8 mouse cellular contexts compared by ENCODE assay signal in genomic region chr6:72566044-72566443, GRCm38 (mm10). TPM values are rescaled to one million over a fixed set of nuclear protein-coding genes. Genes with fewer than 3 reads are reported as not detected.
DNase-seq lines count a peak whose midpoint lies in the region; ATAC-seq and TF ChIP-seq lines count a peak whose summit lies in the region.

No protein-coding gene starts in this region.

- no peak overlapping the region for H3K4me2 ChIP-seq in embryonic facial prominence, embryonic 12.5 days (replicated peaks)
- no peak overlapping the region for H3K4me2 ChIP-seq in limb, embryonic 14.5 days (replicated peaks; ENCODE audit: low read depth, low read length, severe bottlenecking)

- H3K9me3 ChIP-seq in embryonic facial prominence, embryonic 12.5 days, result no peaks in the 10 kb centered on the region
- H3K9me3 ChIP-seq in limb, embryonic 14.5 days (ENCODE audit: control insufficient read depth, low read length), result no peaks in the 10 kb centered on the region

- ATAC-seq in embryonic facial prominence, embryonic 12.5 days (ENCODE audit: insufficient number of reproducible peaks, insufficient read depth, low FRiP score, low TSS enrichment), result peak; percentile 53
- peak; percentile 86 for ATAC-seq in limb, embryonic 14.5 days (ENCODE audit: low FRiP score, low read depth)

- TF ChIP-seq POLR2A in limb, embryonic 14.5 days (IDR thresholded peaks at IDR 0.05; ENCODE audit: borderline replicate concordance, extremely low read depth, insufficient read depth, insufficient read length), result no peak

- H3K27ac ChIP-seq in embryonic facial prominence, embryonic 12.5 days, result no peak overlapping the region
- H3K27ac ChIP-seq in limb, embryonic 14.5 days (replicated peaks; ENCODE audit: low read depth, low read length), result no peak overlapping the region

- 0 out of 2 replicates have a peak, but pooled peaks cover 5% of the 10 kb centered on the region for H3K36me3 ChIP-seq in embryonic facial prominence, embryonic 12.5 days
- peaks cover 13% of the 10 kb centered on the region for H3K36me3 ChIP-seq in limb, embryonic 14.5 days (ENCODE audit: control insufficient read depth, insufficient read depth, low read length)

- no peaks in the 10 kb centered on the region for H3K27me3 ChIP-seq in embryonic facial prominence, embryonic 12.5 days
- no peaks in the 10 kb centered on the region for H3K27me3 ChIP-seq in limb, embryonic 14.5 days (ENCODE audit: control insufficient read depth, insufficient read depth, low read length)

- 4% methylated on average over 4 of the region's 4 CpGs for WGBS in embryonic facial prominence, embryonic 12.5 days
- WGBS in limb, embryonic 14.5 days, result 5% methylated on average over 4 of the region's 4 CpGs

- peak; percentile 30 for DNase-seq in 3134 (ENCODE audit: extremely low read depth, insufficient read length, low spot score)
- peak; percentile 80 for DNase-seq in adrenal gland, postnatal 25 days
- DNase-seq in heart, adult 8-10 months (ENCODE audit: low spot score), result peak; percentile 91
- DNase-seq in kidney, adult 9 months, result peak; percentile 94
- peak; percentile 92 for DNase-seq in limb, embryonic 14.5 days (ENCODE audit: low spot score)
- peak; percentile 55 to 69 for DNase-seq in monocyte, adult 2 months (ENCODE audit: low read depth in 1 of 2, low spot score in 2 of 2)
- DNase-seq in spleen, postnatal 14 days (ENCODE audit: low spot score in 2 of 2), result peak; percentile 53 to 78

- no peak overlapping the region for H3K9ac ChIP-seq in embryonic facial prominence, embryonic 12.5 days
- H3K9ac ChIP-seq in limb, embryonic 14.5 days (ENCODE audit: low read depth, low read length, severe bottlenecking), result no peak overlapping the region

- no peak overlapping the region for H3K4me3 ChIP-seq in embryonic facial prominence, embryonic 12.5 days
- H3K4me3 ChIP-seq in limb, embryonic 14.5 days (replicated peaks; ENCODE audit: low read length), result no peak overlapping the region

- peaks cover 13% of the 10 kb centered on the region for H3K4me1 ChIP-seq in embryonic facial prominence, embryonic 12.5 days
- peaks cover 4% of the 10 kb centered on the region for H3K4me1 ChIP-seq in limb, embryonic 14.5 days (ENCODE audit: control insufficient read depth, insufficient read depth, low read length)

RNA-seq across cellular contexts. Expression of gene Capg, which starts 21.9 kb away (rescaled TPM):
- 30.3 and 48.1 TPM in 2 replicates for total RNA-seq in adrenal gland, postnatal 25 days (2021)
- polyA plus RNA-seq in embryonic facial prominence, embryonic 12.5 days (2016; fragmentation: Nextera tagmentation; extraction: Ambion mirVana), result 25.9 and 28.0 TPM in 2 replicates
- total RNA-seq in heart, adult 8-10 months (2022), result 10 to 100 TPM in 1 of 4 experiments, 1 to 10 TPM in 3; 7.5 to 11.8 (median 9.2) TPM
- polyA plus RNA-seq in limb, embryonic 14.5 days (2012; rRNA removed), result 29.2 and 30.9 TPM in 2 replicates
- 80.7 and 86.6 TPM in 2 replicates for polyA plus RNA-seq in limb, embryonic 14.5 days (2014; fragmentation: Nextera tagmentation; extraction: Ambion mirVana)

RNA-seq across cellular contexts. Expression of gene Elmod3, which starts 32.2 kb away (rescaled TPM):
- 23.3 and 24.4 TPM in 2 replicates for total RNA-seq in adrenal gland, postnatal 25 days (2021)
- polyA plus RNA-seq in embryonic facial prominence, embryonic 12.5 days (2016; fragmentation: Nextera tagmentation; extraction: Ambion mirVana), result 14.2 and 16.4 TPM in 2 replicates
- total RNA-seq in heart, adult 8-10 months (2022), result 10 to 100 TPM; 12.1 to 16.4 (median 14.5) TPM
- 13.7 and 18.6 TPM in 2 replicates for polyA plus RNA-seq in limb, embryonic 14.5 days (2012; rRNA removed)
- polyA plus RNA-seq in limb, embryonic 14.5 days (2014; fragmentation: Nextera tagmentation; extraction: Ambion mirVana), result 19.4 and 20.3 TPM in 2 replicates

RNA-seq across cellular contexts. Expression of gene Retsat, which starts 32.2 kb away (rescaled TPM):
- total RNA-seq in adrenal gland, postnatal 25 days (2021), result 309 and 334 TPM in 2 replicates
- 9.5 and 10.3 TPM in 2 replicates for polyA plus RNA-seq in embryonic facial prominence, embryonic 12.5 days (2016; fragmentation: Nextera tagmentation; extraction: Ambion mirVana)
- 100 to 1,000 TPM; 170 to 247 (median 189) TPM for total RNA-seq in heart, adult 8-10 months (2022)
- 8.8 and 10.7 TPM in 2 replicates for polyA plus RNA-seq in limb, embryonic 14.5 days (2012; rRNA removed)
- 16.1 and 19.0 TPM in 2 replicates for polyA plus RNA-seq in limb, embryonic 14.5 days (2014; fragmentation: Nextera tagmentation; extraction: Ambion mirVana)

RNA-seq across cellular contexts. Expression of gene Sh2d6, which starts 44.5 kb away (rescaled TPM):
- total RNA-seq in adrenal gland, postnatal 25 days (2021), result 0.39 TPM in 1 of 2 replicates, not detected in the other
- polyA plus RNA-seq in embryonic facial prominence, embryonic 12.5 days (2016; fragmentation: Nextera tagmentation; extraction: Ambion mirVana), result not detected in 2 replicates
- total RNA-seq in heart, adult 8-10 months (2022), result not detected
- 0.36 and 0.43 TPM in 2 replicates for polyA plus RNA-seq in limb, embryonic 14.5 days (2012; rRNA removed)
- polyA plus RNA-seq in limb, embryonic 14.5 days (2014; fragmentation: Nextera tagmentation; extraction: Ambion mirVana), result not detected in 2 replicates

RNA-seq across cellular contexts. Expression of gene Tgoln1, which starts 50.8 kb away (rescaled TPM):
- total RNA-seq in adrenal gland, postnatal 25 days (2021), result 176 and 187 TPM in 2 replicates
- polyA plus RNA-seq in embryonic facial prominence, embryonic 12.5 days (2016; fragmentation: Nextera tagmentation; extraction: Ambion mirVana), result 23.8 and 24.6 TPM in 2 replicates
- 10 to 100 TPM; 63.6 to 67.4 (median 65.5) TPM for total RNA-seq in heart, adult 8-10 months (2022)
- polyA plus RNA-seq in limb, embryonic 14.5 days (2012; rRNA removed), result 19.4 and 19.9 TPM in 2 replicates
- 27.6 and 28.1 TPM in 2 replicates for polyA plus RNA-seq in limb, embryonic 14.5 days (2014; fragmentation: Nextera tagmentation; extraction: Ambion mirVana)

Comparison
In these comparisons a context has a peak if more than half of its experiments do, and no peak if none do; other contexts are left out.
1. DNase-seq: peak in every context shown above with its lines; median percentile 94 in kidney, adult 9 months; 92 in limb, embryonic 14.5 days; 91 in heart, adult 8-10 months; 80 in adrenal gland, postnatal 25 days; 66 in spleen, postnatal 14 days; 62 in monocyte, adult 2 months; 30 in 3134.